Mouse (Mus musculus): ENCODE data around the gene Glis1.
A peak's percentile ranks its signal among the peaks of the same experiment; 100 is the strongest.

Gene Glis1

GRCm38 (mm10) chr4:107452266-107453015 lies 18.1 kb downstream of the Glis1 start:
- DNase-seq (ENCODE audit: low spot score in 2 of 2): no peak

GRCm38 (mm10) chr4:107453141-107453984 lies 19.0 kb downstream of the Glis1 start:
- peak; percentile 85 to 93 for DNase-seq (ENCODE audit: low spot score in 2 of 2)

- DNase-seq (ENCODE audit: low spot score in 2 of 2): peak in 1 of 2 experiments; percentile 53
Measured at GRCm38 (mm10) chr4:107457602-107458001, 23.2 kb downstream of the Glis1 start.

- peak; percentile 52 to 60 for DNase-seq (ENCODE audit: low spot score in 2 of 2)
Measured at GRCm38 (mm10) chr4:107458907-107459306, 24.5 kb downstream of the Glis1 start.

GRCm38 (mm10) chr4:107459461-107459860 lies 25.1 kb downstream of the Glis1 start:
- DNase-seq (ENCODE audit: low spot score in 2 of 2): no peak

- no peak for DNase-seq (ENCODE audit: low spot score in 2 of 2)
Measured at GRCm38 (mm10) chr4:107460468-107460867, 26.1 kb downstream of the Glis1 start.

- no peak for DNase-seq (ENCODE audit: low spot score in 2 of 2)
Measured at GRCm38 (mm10) chr4:107467831-107468230, 33.4 kb downstream of the Glis1 start.

GRCm38 (mm10) chr4:107468264-107468663 lies 33.9 kb downstream of the Glis1 start:
- no peak for DNase-seq (ENCODE audit: low spot score in 2 of 2)

- no peak for DNase-seq (ENCODE audit: low spot score in 2 of 2)
Measured at GRCm38 (mm10) chr4:107468768-107469167, 34.4 kb downstream of the Glis1 start.

GRCm38 (mm10) chr4:107476266-107476665 lies 41.9 kb downstream of the Glis1 start:
- no peak for DNase-seq (ENCODE audit: low spot score in 2 of 2)

GRCm38 (mm10) chr4:107479015-107479414 lies 44.6 kb downstream of the Glis1 start:
- DNase-seq (ENCODE audit: low spot score in 2 of 2): no peak

GRCm38 (mm10) chr4:107482541-107482940 lies 48.1 kb downstream of the Glis1 start:
- no peak for DNase-seq (ENCODE audit: low spot score in 2 of 2)

GRCm38 (mm10) chr4:107483556-107484220 lies 49.3 kb downstream of the Glis1 start:
- no peak for DNase-seq (ENCODE audit: low spot score in 2 of 2)

- DNase-seq (ENCODE audit: low spot score in 2 of 2): no peak
Measured at GRCm38 (mm10) chr4:107484221-107484575, 49.8 kb downstream of the Glis1 start.

GRCm38 (mm10) chr4:107485903-107486302 lies 51.5 kb downstream of the Glis1 start:
- DNase-seq (ENCODE audit: low spot score in 2 of 2): no peak

- no peak for DNase-seq (ENCODE audit: low spot score in 2 of 2)
Measured at GRCm38 (mm10) chr4:107489121-107489840, 54.9 kb downstream of the Glis1 start.

- DNase-seq (ENCODE audit: low spot score in 2 of 2): no peak
Measured at GRCm38 (mm10) chr4:107492991-107493390, 58.6 kb downstream of the Glis1 start.

GRCm38 (mm10) chr4:107495751-107496430 lies 61.5 kb downstream of the Glis1 start:
- DNase-seq (ENCODE audit: low spot score in 2 of 2): no peak

GRCm38 (mm10) chr4:107497430-107497935 lies 63.1 kb downstream of the Glis1 start:
- DNase-seq (ENCODE audit: low spot score in 2 of 2): no peak

GRCm38 (mm10) chr4:107502601-107503051 lies 68.2 kb downstream of the Glis1 start:
- no peak for DNase-seq (ENCODE audit: low spot score in 2 of 2)

- no peak for DNase-seq (ENCODE audit: low spot score in 2 of 2)
Measured at GRCm38 (mm10) chr4:107514981-107515380, 80.6 kb downstream of the Glis1 start.

Data from spleen, postnatal 10 days (tissue).